Mouse (Mus musculus): ENCODE measurements at regions not wholly inside any gene's neighbourhood (a gene's known extent, or its start where the extent isn't known, plus 50 kb on each side); places are given as distances from the start of the nearest gene placed in this dataset.

GRCm38 (mm10) chr3:52197982-52198750 lies 70.0 kb upstream of the Foxo1 start:
- no peak for TF ChIP-seq CTCF (IDR thresholded peaks at IDR 0.05; ENCODE audit: borderline replicate concordance, insufficient read depth, low read depth, low read length)
- no peak for TF ChIP-seq POLR2A (IDR thresholded peaks at IDR 0.05; ENCODE audit: borderline replicate concordance, insufficient read depth, low read length)
- DNase-seq = peak; percentile 58 to 75
- H3K27ac ChIP-seq (ENCODE audit: insufficient read depth, low read length) = no peak overlapping the region
- H3K27me3 ChIP-seq (ENCODE audit: control insufficient read depth, insufficient read depth, low read length) = no peaks in the 10 kb centered on the region
- peak overlapping the region; percentile 8 for H3K4me3 ChIP-seq (replicated peaks; ENCODE audit: insufficient read depth, low read depth, low read length)
- peaks cover 5% of the 10 kb centered on the region for H3K4me1 ChIP-seq (ENCODE audit: control insufficient read depth, insufficient read depth, low read length)
- WGBS = 77% methylated on average over 23 of the region's 23 CpGs

DNA sequence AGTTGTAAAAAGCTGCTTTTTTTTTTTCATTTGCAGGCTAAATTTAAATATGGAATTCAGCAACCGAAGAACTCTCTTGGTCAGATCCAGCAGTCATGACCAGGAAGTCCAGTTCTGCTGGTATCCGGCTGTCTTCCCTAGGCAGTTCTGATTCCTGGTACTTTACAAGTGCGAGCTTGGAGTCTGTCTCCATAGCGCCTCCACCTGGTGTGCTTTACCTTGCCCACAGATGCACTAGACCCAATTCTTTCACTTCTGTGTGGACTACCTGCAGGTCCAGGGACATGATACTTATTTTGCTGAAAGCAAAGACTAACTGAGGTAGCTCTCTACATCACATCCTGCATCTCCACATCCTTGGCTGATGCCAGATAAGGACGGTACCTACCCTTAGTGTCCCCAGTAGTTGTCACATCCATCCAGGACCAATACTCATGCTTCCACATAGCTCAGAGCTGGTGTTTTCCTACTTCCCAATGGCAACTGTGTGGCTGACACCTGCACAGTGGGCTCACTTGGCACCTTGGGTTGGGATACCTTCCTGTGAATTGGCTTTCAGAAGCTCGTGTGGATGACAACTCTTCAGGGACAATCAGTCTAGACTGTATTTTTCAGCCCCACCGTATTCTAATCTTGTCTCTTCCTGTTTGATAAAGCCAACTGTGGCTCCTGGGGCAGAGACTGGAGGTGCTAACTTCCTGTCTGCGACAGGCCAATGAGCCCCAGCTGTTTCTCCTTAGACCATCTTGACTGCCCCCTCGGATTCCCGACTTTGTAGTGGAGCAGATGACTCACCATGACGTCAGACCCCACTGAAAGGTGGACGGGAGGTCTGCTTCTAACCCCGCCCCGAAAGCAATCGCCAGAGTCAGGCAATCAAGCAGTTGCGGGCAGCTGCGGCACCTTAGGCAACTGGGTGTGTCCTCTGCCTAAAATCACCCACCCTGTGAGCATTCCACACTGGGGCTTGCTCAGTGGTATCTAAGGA lies 69.1 kb upstream of the Foxo1 start:
- 78% methylated on average over 17 of the region's 17 CpGs for WGBS
- TF ChIP-seq CTCF (IDR thresholded peaks at IDR 0.05; ENCODE audit: borderline replicate concordance, insufficient read depth, low read depth, low read length) (peak; percentile 11; the same call in 1 of the 2 replicates), POLR2A (IDR thresholded peaks at IDR 0.05; ENCODE audit: borderline replicate concordance, insufficient read depth, low read length) (no peak)
- no peak overlapping the region for H3K4me3 ChIP-seq (replicated peaks; ENCODE audit: insufficient read depth, low read depth, low read length)
- H3K27ac ChIP-seq (ENCODE audit: insufficient read depth, low read length) = no peak overlapping the region
- H3K27me3 ChIP-seq (ENCODE audit: control insufficient read depth, insufficient read depth, low read length) = no peaks in the 10 kb centered on the region
- DNase-seq = peak; percentile 23 to 32
- H3K4me1 ChIP-seq (ENCODE audit: control insufficient read depth, insufficient read depth, low read length) = peaks cover 5% of the 10 kb centered on the region

DNA sequence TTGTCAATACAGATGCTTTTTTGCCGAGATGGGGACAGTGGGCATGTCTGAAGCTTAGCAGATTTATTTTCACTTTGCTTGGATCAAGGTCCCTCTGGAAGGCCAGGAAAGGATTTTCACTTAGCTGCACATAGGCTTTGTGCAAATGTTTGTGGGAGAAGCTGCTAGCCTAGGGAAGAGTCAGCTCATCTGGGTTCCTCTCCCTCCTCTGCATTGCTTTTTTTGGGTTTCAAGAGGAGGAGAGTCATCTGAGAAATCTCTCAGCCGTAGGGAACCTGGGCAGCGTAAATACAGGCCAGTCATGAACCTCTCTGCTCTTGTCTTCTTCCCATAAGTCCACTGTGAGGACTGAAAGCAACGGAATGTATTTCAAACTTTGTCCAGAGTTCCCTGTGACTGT lies 68.0 kb upstream of the Foxo1 start:
- no peak overlapping the region for H3K27ac ChIP-seq (ENCODE audit: insufficient read depth, low read length)

GRCm38 (mm10) chr3:52210556-52211302 lies 57.4 kb upstream of the Foxo1 start:
- 18% methylated on average over 24 of the region's 24 CpGs for WGBS
- no peak overlapping the region for H3K4me3 ChIP-seq (replicated peaks; ENCODE audit: insufficient read depth, low read depth, low read length)
- no peak for DNase-seq
- no peaks in the 10 kb centered on the region for H3K27me3 ChIP-seq (ENCODE audit: control insufficient read depth, insufficient read depth, low read length)
- TF ChIP-seq CTCF (IDR thresholded peaks at IDR 0.05; ENCODE audit: borderline replicate concordance, insufficient read depth, low read depth, low read length) (no peak), POLR2A (IDR thresholded peaks at IDR 0.05; ENCODE audit: borderline replicate concordance, insufficient read depth, low read length) (no peak)
- peaks cover 4% of the 10 kb centered on the region; the same call in 1 of the 2 replicates for H3K4me1 ChIP-seq (ENCODE audit: control insufficient read depth, insufficient read depth, low read length)
- H3K27ac ChIP-seq (ENCODE audit: insufficient read depth, low read length) = no peak overlapping the region

More for the DNA sequence above, 68.0 kb upstream of the Foxo1 start:
- 88% methylated on average over 4 of the region's 4 CpGs for WGBS
- Histone ChIP-seq H3K27me3 (ENCODE audit: control insufficient read depth, insufficient read depth, low read length) (no peaks in the 10 kb centered on the region), H3K4me1 (ENCODE audit: control insufficient read depth, insufficient read depth, low read length) (peaks cover 5% of the 10 kb centered on the region), H3K4me3 (replicated peaks; ENCODE audit: insufficient read depth, low read depth, low read length) (no peak overlapping the region)
- no peak for DNase-seq
- no peak for TF ChIP-seq CTCF (IDR thresholded peaks at IDR 0.05; ENCODE audit: borderline replicate concordance, insufficient read depth, low read depth, low read length)
- TF ChIP-seq POLR2A (IDR thresholded peaks at IDR 0.05; ENCODE audit: borderline replicate concordance, insufficient read depth, low read length) = no peak

GRCm38 (mm10) chr3:52211303-52211695 lies 56.8 kb upstream of the Foxo1 start:
- Histone ChIP-seq H3K4me1 (ENCODE audit: control insufficient read depth, insufficient read depth, low read length) (peaks cover 4% of the 10 kb centered on the region; the same call in 1 of the 2 replicates), H3K4me3 (replicated peaks; ENCODE audit: insufficient read depth, low read depth, low read length) (no peak overlapping the region), H3K27me3 (ENCODE audit: control insufficient read depth, insufficient read depth, low read length) (no peaks in the 10 kb centered on the region), H3K27ac (ENCODE audit: insufficient read depth, low read length) (no peak overlapping the region)
- TF ChIP-seq CTCF (IDR thresholded peaks at IDR 0.05; ENCODE audit: borderline replicate concordance, insufficient read depth, low read depth, low read length) (no peak), POLR2A (IDR thresholded peaks at IDR 0.05; ENCODE audit: borderline replicate concordance, insufficient read depth, low read length) (no peak)
- 47% methylated on average over 6 of the region's 6 CpGs for WGBS
- no peak for DNase-seq

GRCm38 (mm10) chr3:52214114-52214513 lies 54.0 kb upstream of the Foxo1 start:
- no peak for DNase-seq
- H3K27me3 ChIP-seq (ENCODE audit: control insufficient read depth, insufficient read depth, low read length) = no peaks in the 10 kb centered on the region
- 93% methylated on average over 7 of the region's 7 CpGs for WGBS

GRCm38 (mm10) chr3:52215083-52215482 lies 53.1 kb upstream of the Foxo1 start:
- H3K4me3 ChIP-seq (replicated peaks; ENCODE audit: insufficient read depth, low read depth, low read length) = no peak overlapping the region
- H3K27me3 ChIP-seq (ENCODE audit: control insufficient read depth, insufficient read depth, low read length) = no peaks in the 10 kb centered on the region
- H3K4me1 ChIP-seq (ENCODE audit: control insufficient read depth, insufficient read depth, low read length) = peaks cover 4% of the 10 kb centered on the region; the same call in 1 of the 2 replicates
- TF ChIP-seq CTCF (IDR thresholded peaks at IDR 0.05; ENCODE audit: borderline replicate concordance, insufficient read depth, low read depth, low read length) (no peak), POLR2A (IDR thresholded peaks at IDR 0.05; ENCODE audit: borderline replicate concordance, insufficient read depth, low read length) (no peak)
- H3K27ac ChIP-seq (ENCODE audit: insufficient read depth, low read length) = no peak overlapping the region
- WGBS = 75% methylated on average over 9 of the region's 9 CpGs
- DNase-seq = no peak

More at GRCm38 (mm10) chr3:52214114-52214513, 54.0 kb upstream of the Foxo1 start:
- Histone ChIP-seq H3K4me1 (ENCODE audit: control insufficient read depth, insufficient read depth, low read length) (peaks cover 4% of the 10 kb centered on the region; the same call in 1 of the 2 replicates), H3K4me3 (replicated peaks; ENCODE audit: insufficient read depth, low read depth, low read length) (no peak overlapping the region), H3K27ac (ENCODE audit: insufficient read depth, low read length) (no peak overlapping the region)
- TF ChIP-seq CTCF (IDR thresholded peaks at IDR 0.05; ENCODE audit: borderline replicate concordance, insufficient read depth, low read depth, low read length) (no peak), POLR2A (IDR thresholded peaks at IDR 0.05; ENCODE audit: borderline replicate concordance, insufficient read depth, low read length) (no peak)

All from cerebellum, adult 2 months (tissue).